Mouse (Mus musculus) neural tube, embryonic 15.5 days (tissue): ENCODE data around the gene Tnfrsf19. TPM values are rescaled to one million over a fixed set of nuclear protein-coding genes. Genes with fewer than 3 reads are reported as not detected.
A peak's percentile ranks its signal among the peaks of the same experiment; 100 is the strongest.

Source experiments
- ATAC-seq: fragments of 200-750 bp; cut with Nextera tagmentation; 2 replicates; pipeline ENCODE4 v1.8.0; 2017; ENCODE audit warnings: mild to moderate bottlenecking, moderate TSS enrichment, moderate library complexity; ENCODE audit not compliant: low FRiP score
- H3K27ac ChIP-seq: fragments of 300-500 bp; sonication (generic); replicated peaks from 2 replicates; pipeline ENCODE4 v1.5.1; 2015; ENCODE audit warnings: mild to moderate bottlenecking, inconsistent platforms
- H3K27me3 ChIP-seq: fragments of 300-500 bp; sonication (generic); replicated peaks from 2 replicates; pipeline ENCODE4 v1.6.1; 2015; ENCODE audit warnings: inconsistent platforms
- H3K36me3 ChIP-seq: fragments of 300-500 bp; sonication (generic); 2 replicates; pipeline ENCODE4 v1.6.1; 2015; ENCODE audit warnings: inconsistent platforms
- H3K4me1 ChIP-seq: fragments of 300-500 bp; sonication (generic); 2 replicates; pipeline ENCODE4 v1.6.1; 2015; ENCODE audit warnings: inconsistent platforms
- H3K4me2 ChIP-seq: fragments of 300-500 bp; sonication (generic); 2 replicates; pipeline ENCODE4 v1.6.1; 2015; ENCODE audit warnings: inconsistent platforms, mild to moderate bottlenecking, moderate library complexity
- H3K4me3 ChIP-seq: fragments of 300-500 bp; sonication (generic); replicated peaks from 2 replicates; pipeline ENCODE4 v1.5.1; 2015; ENCODE audit warnings: mild to moderate bottlenecking, inconsistent platforms
- H3K9ac ChIP-seq: fragments of 300-500 bp; sonication (generic); replicated peaks from 2 replicates; pipeline ENCODE4 v1.6.1; 2015; ENCODE audit warnings: mild to moderate bottlenecking, inconsistent platforms
- H3K9me3 ChIP-seq: fragments of 300-500 bp; sonication (generic); replicated peaks from 2 replicates; pipeline ENCODE4 v1.6.1; 2016; ENCODE audit warnings: inconsistent platforms
- WGBS: fragments of 180-500 bp; shearing (Covaris S2); methylation state at CpG from one replicate; pipeline ENCODE4 v1.1.7; 2015; ENCODE audit warnings: mixed read lengths; 5-methylcytosine and 5-hydroxymethylcytosine counted together
- polyA plus RNA-seq: library from polyadenylated mRNA; unstranded; fragments of >200 nt; fragmentation: Nextera tagmentation; extraction: Ambion mirVana; gene quantifications from 2 replicates; pipeline ENCODE4 v1.2.1, GENCODE M21; 2015

Gene Tnfrsf19
- polyA plus RNA-seq, 1 experiment from 2014 or later, result 28.8 TPM

GRCm38 (mm10) chr14:61019880-61020279 is 26.4 kb downstream of the Tnfrsf19 start:
- Histone ChIP-seq H3K4me2 (no peak overlapping the region), H3K27me3 (no peaks in the 10 kb centered on the region), H3K4me1 (peaks cover 2% of the 10 kb centered on the region; the same call in 1 of the 2 replicates), H3K9ac (no peak overlapping the region), H3K36me3 (no peaks in the 10 kb centered on the region), H3K9me3 (no peaks in the 10 kb centered on the region), H3K4me3 (no peak overlapping the region), H3K27ac (no peak overlapping the region)
- no peak for ATAC-seq
- 94% methylated on average over 1 of the region's 1 CpGs for WGBS

GRCm38 (mm10) chr14:61014544-61014943 is 31.7 kb downstream of the Tnfrsf19 start:
- Histone ChIP-seq H3K27me3 (no peaks in the 10 kb centered on the region), H3K4me1 (peaks cover 11% of the 10 kb centered on the region), H3K4me3 (no peak overlapping the region), H3K9me3 (no peaks in the 10 kb centered on the region), H3K4me2 (no peak overlapping the region), H3K9ac (no peak overlapping the region), H3K27ac (no peak overlapping the region), H3K36me3 (no peaks in the 10 kb centered on the region)
- no peak for ATAC-seq
- WGBS, result 70% methylated on average over 15 of the region's 15 CpGs

GRCm38 (mm10) chr14:61012397-61012931 is 33.8 kb downstream of the Tnfrsf19 start:
- WGBS, result under 1% methylated on average over 17 of the region's 17 CpGs
- H3K4me3 ChIP-seq, result peak overlapping the region; percentile 3; the same call in 1 of the 2 replicates
- 0 out of 2 replicates have a peak, but pooled peaks have one; percentile 65 for ATAC-seq

GRCm38 (mm10) chr14:61011621-61012174 is 34.6 kb downstream of the Tnfrsf19 start:
- peaks cover 9% of the 10 kb centered on the region for H3K4me1 ChIP-seq
- H3K36me3 ChIP-seq, result no peaks in the 10 kb centered on the region
- no peak for ATAC-seq
- 78% methylated on average over 8 of the region's 8 CpGs for WGBS
- H3K4me2 ChIP-seq, result no peak overlapping the region
- no peak overlapping the region for H3K9ac ChIP-seq
- no peaks in the 10 kb centered on the region for H3K9me3 ChIP-seq
- no peak overlapping the region for H3K27ac ChIP-seq
- H3K4me3 ChIP-seq, result no peak overlapping the region
- no peaks in the 10 kb centered on the region for H3K27me3 ChIP-seq

More at GRCm38 (mm10) chr14:61012397-61012931, 33.8 kb downstream of the Tnfrsf19 start:
- H3K9me3 ChIP-seq, result no peaks in the 10 kb centered on the region
- H3K27ac ChIP-seq, result 0 out of 2 replicates have a peak overlapping the region, but pooled peaks have one; percentile 35
- no peaks in the 10 kb centered on the region for H3K27me3 ChIP-seq
- peak overlapping the region; percentile 44 for H3K4me2 ChIP-seq
- H3K4me1 ChIP-seq, result peaks cover 9% of the 10 kb centered on the region
- H3K9ac ChIP-seq, result no peak overlapping the region
- H3K36me3 ChIP-seq, result no peaks in the 10 kb centered on the region

- H3K36me3 ChIP-seq, result no peaks in the 10 kb centered on the region
- no peak for ATAC-seq
- 18% methylated on average over 17 of the region's 17 CpGs for WGBS
- no peaks in the 10 kb centered on the region for H3K9me3 ChIP-seq
- H3K4me3 ChIP-seq, result no peak overlapping the region
- no peak overlapping the region for H3K9ac ChIP-seq
- H3K27me3 ChIP-seq, result no peaks in the 10 kb centered on the region
- H3K4me1 ChIP-seq, result peaks cover 7% of the 10 kb centered on the region; the same call in 1 of the 2 replicates
- H3K4me2 ChIP-seq, result no peak overlapping the region
- no peak overlapping the region for H3K27ac ChIP-seq
Measured at GRCm38 (mm10) chr14:61005127-61005837, 41.0 kb downstream of the Tnfrsf19 start.

GRCm38 (mm10) chr14:61003676-61004075 is 42.6 kb downstream of the Tnfrsf19 start:
- ATAC-seq, result no peak
- Histone ChIP-seq H3K36me3 (no peaks in the 10 kb centered on the region), H3K4me3 (no peak overlapping the region), H3K9ac (no peak overlapping the region), H3K27ac (no peak overlapping the region), H3K9me3 (no peaks in the 10 kb centered on the region), H3K4me2 (no peak overlapping the region), H3K27me3 (no peaks in the 10 kb centered on the region), H3K4me1 (peaks cover 7% of the 10 kb centered on the region; the same call in 1 of the 2 replicates)
- 93% methylated on average over 6 of the region's 6 CpGs for WGBS

GRCm38 (mm10) chr14:61000072-61000471 is 46.2 kb downstream of the Tnfrsf19 start:
- Histone ChIP-seq H3K27ac (no peak overlapping the region), H3K9me3 (no peaks in the 10 kb centered on the region), H3K9ac (no peak overlapping the region), H3K4me3 (no peak overlapping the region), H3K36me3 (no peaks in the 10 kb centered on the region), H3K4me2 (no peak overlapping the region), H3K27me3 (no peaks in the 10 kb centered on the region), H3K4me1 (peaks cover 2% of the 10 kb centered on the region; the same call in 1 of the 2 replicates)
- WGBS, result 87% methylated on average over 5 of the region's 5 CpGs
- ATAC-seq, result no peak

- no peak for ATAC-seq
- Histone ChIP-seq H3K9ac (no peak overlapping the region), H3K4me2 (no peak overlapping the region), H3K4me1 (no peaks in the 10 kb centered on the region), H3K4me3 (no peak overlapping the region), H3K27ac (no peak overlapping the region), H3K27me3 (no peaks in the 10 kb centered on the region), H3K9me3 (no peaks in the 10 kb centered on the region), H3K36me3 (no peaks in the 10 kb centered on the region)
- 79% methylated on average over 6 of the region's 6 CpGs for WGBS
Measured at GRCm38 (mm10) chr14:60996556-60996955, 49.7 kb downstream of the Tnfrsf19 start.

- ATAC-seq, result no peak
Measured at GRCm38 (mm10) chr14:60993506-60993905, 52.8 kb downstream of the Tnfrsf19 start.

GRCm38 (mm10) chr14:60993092-60993491 is 53.2 kb downstream of the Tnfrsf19 start:
- Histone ChIP-seq H3K9ac (no peak overlapping the region), H3K4me3 (no peak overlapping the region), H3K27me3 (no peaks in the 10 kb centered on the region), H3K4me1 (peaks cover 6% of the 10 kb centered on the region), H3K27ac (no peak overlapping the region), H3K9me3 (no peaks in the 10 kb centered on the region), H3K36me3 (no peaks in the 10 kb centered on the region), H3K4me2 (no peak overlapping the region)
- no peak for ATAC-seq
- WGBS, result 86% methylated on average over 3 of the region's 3 CpGs

More at GRCm38 (mm10) chr14:60993506-60993905, 52.8 kb downstream of the Tnfrsf19 start:
- Histone ChIP-seq H3K4me2 (no peak overlapping the region), H3K9me3 (no peaks in the 10 kb centered on the region), H3K27ac (no peak overlapping the region), H3K4me3 (no peak overlapping the region), H3K36me3 (no peaks in the 10 kb centered on the region), H3K27me3 (no peaks in the 10 kb centered on the region), H3K9ac (no peak overlapping the region), H3K4me1 (peaks cover 2% of the 10 kb centered on the region)
- WGBS, result 61% methylated on average over 10 of the region's 10 CpGs

- Histone ChIP-seq H3K9me3 (no peaks in the 10 kb centered on the region), H3K27me3 (no peaks in the 10 kb centered on the region), H3K4me3 (no peak overlapping the region), H3K27ac (no peak overlapping the region), H3K4me1 (peaks cover 7% of the 10 kb centered on the region), H3K36me3 (no peaks in the 10 kb centered on the region), H3K4me2 (no peak overlapping the region), H3K9ac (no peak overlapping the region)
- 52% methylated on average over 4 of the region's 4 CpGs for whole genome bisulfite sequencing
- ATAC-seq, result no peak
Measured at GRCm38 (mm10) chr14:60992144-60992543, 54.1 kb downstream of the Tnfrsf19 start.

- Histone ChIP-seq H3K9me3 (no peaks in the 10 kb centered on the region), H3K27me3 (no peaks in the 10 kb centered on the region), H3K27ac (no peak overlapping the region), H3K4me3 (no peak overlapping the region), H3K9ac (no peak overlapping the region), H3K4me1 (peaks cover 22% of the 10 kb centered on the region), H3K36me3 (no peaks in the 10 kb centered on the region), H3K4me2 (no peak overlapping the region)
- WGBS, result 43% methylated on average over 6 of the region's 6 CpGs
- ATAC-seq, result 0 out of 2 replicates have a peak, but pooled peaks have one; percentile 37
Measured at GRCm38 (mm10) chr14:60988228-60988627, 58.1 kb downstream of the Tnfrsf19 start.
